Mouse (Mus musculus): ENCODE results near the gene Rock2.

- no peak for TF ChIP-seq POLR2A (IDR thresholded peaks at IDR 0.05; ENCODE audit: low read depth, low read length)
- no peak for TF ChIP-seq CTCF (IDR thresholded peaks at IDR 0.05; ENCODE audit: extremely low read depth, insufficient read length, insufficient replicate concordance, low read depth, low read length)
Measured at GRCm38 (mm10) chr12:17001211-17001610, 106.5 kb downstream of the Rock2 start.

Measured in small intestine, adult 2 months (tissue).